Mouse (Mus musculus) heart, adult 2 months (tissue): ENCODE data around the gene Fgf7. TPM values are rescaled to one million over a fixed set of nuclear protein-coding genes. Genes with fewer than 3 reads are reported as not detected.
A peak's percentile ranks its signal among the peaks of the same experiment; 100 is the strongest.

Experiments
- DNase-seq, 2 experiments: peaks; one replicate each; pipeline ENCODE4 v3.0.0; 2021
- H3K27ac ChIP-seq: fragments of 200-600 bp; 2 replicates; pipeline ENCODE4 v1.8.1; 2022
- H3K27me3 ChIP-seq: fragments of 200-500 bp; 2 replicates; pipeline ENCODE4 v1.6.1; 2012; ENCODE audit warnings: mild to moderate bottlenecking, low read length, inconsistent platforms, mixed read lengths; ENCODE audit not compliant: control insufficient read depth, insufficient read depth
- H3K36me3 ChIP-seq: fragments of 200-500 bp; 2 replicates; pipeline ENCODE4 v1.6.1; 2012; ENCODE audit warnings: low read length, inconsistent platforms; ENCODE audit not compliant: control insufficient read depth, insufficient read depth
- H3K4me1 ChIP-seq: fragments of 200-500 bp; 2 replicates; pipeline ENCODE4 v1.6.1; 2011; ENCODE audit warnings: low read length; ENCODE audit not compliant: control insufficient read depth, insufficient read depth
- H3K4me3 ChIP-seq: fragments of 200-600 bp; 2 replicates; pipeline ENCODE4 v1.8.1; 2022
- H3K79me2 ChIP-seq: fragments of 200-500 bp; replicated peaks from 2 replicates; pipeline ENCODE4 v1.6.1; 2012; ENCODE audit warnings: mild to moderate bottlenecking, inconsistent platforms, low read length, moderate library complexity, mixed read lengths; ENCODE audit not compliant: control insufficient read depth, insufficient read depth
- H3K9ac ChIP-seq: fragments of 200-500 bp; 2 replicates; pipeline ENCODE4 v1.6.1; 2012; ENCODE audit warnings: low read depth, mild to moderate bottlenecking, control low read depth, inconsistent platforms, low read length, mixed read lengths
- CTCF ChIP-seq: fragments of 200-600 bp; IDR thresholded peaks from 2 replicates; pipeline ENCODE4 v1.8.1; 2022; ENCODE audit warnings: antibody characterized with exemption, mild to moderate bottlenecking, moderate library complexity
- EP300 ChIP-seq: fragments of 200-500 bp; IDR thresholded peaks from 2 replicates; pipeline ENCODE4 v1.6.1; 2011; ENCODE audit warnings: low read depth, low read length, control low read depth; ENCODE audit not compliant: insufficient read depth
- POLR2A ChIP-seq: fragments of 200-500 bp; IDR thresholded peaks from 2 replicates; pipeline ENCODE4 v1.6.1; 2011; ENCODE audit warnings: mild to moderate bottlenecking, low read depth, low read length, control low read depth; ENCODE audit not compliant: insufficient read depth
- WGBS: fragments of 180-500 bp; shearing (Covaris S2); methylation state at CpG from one replicate; pipeline ENCODE4 v1.1.7; 2018; 5-methylcytosine and 5-hydroxymethylcytosine counted together
- intact Hi-C: fragments of 180-260 bp; cut with DNase I; formaldehyde crosslinking; loops from one replicate; pipeline ENCODE4 v1.15.1; 2025
- polyA plus RNA-seq: library from polyadenylated mRNA; depleted of rRNA; stranded (reverse); fragments of >200 nt; gene quantifications from 2 replicates; pipeline ENCODE4 v1.2.3, GENCODE M21; 2012
- total RNA-seq, 2 experiments: library from RNA; stranded (reverse); gene quantifications; 2 replicates each; pipeline ENCODE4 v1.2.3; 2021

The Fgf7 gene
- total and polyA plus RNA-seq, 3 experiments, result 0.55 to 2.3 (median 1.8) TPM

DNA sequence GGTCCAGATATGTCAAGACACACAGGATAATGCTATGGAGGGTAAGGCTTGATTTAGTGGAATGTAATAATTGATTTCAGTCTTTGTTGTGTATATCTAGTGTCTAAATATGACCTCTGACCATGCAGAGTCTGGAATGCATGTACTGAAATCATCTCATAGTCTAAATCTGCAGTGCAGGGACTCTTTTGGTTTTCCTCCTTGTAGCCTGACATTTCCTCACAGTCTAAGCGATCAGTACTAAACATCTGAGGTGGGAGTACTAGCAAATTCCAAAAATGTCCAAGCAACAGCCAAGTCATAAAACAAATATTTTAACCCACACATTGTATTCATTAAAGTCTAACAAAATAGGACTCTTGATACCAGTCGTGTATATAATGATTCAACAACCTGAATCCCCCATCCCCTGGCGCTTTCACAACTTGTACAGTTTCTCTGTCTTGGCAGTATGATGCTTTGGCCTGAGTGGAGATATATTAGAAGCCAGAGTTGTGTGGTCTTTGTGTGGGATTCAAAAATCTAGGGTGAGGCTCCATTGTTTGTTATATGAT is 30.9 kb downstream of the Fgf7 start:
- H3K36me3 ChIP-seq, result peaks cover 2% of the 10 kb centered on the region; the same call in 1 of the 2 replicates
- TF ChIP-seq CTCF (no peak), POLR2A (no peak), EP300 (no peak)
- WGBS, result 68% methylated on average over 3 of the region's 3 CpGs
- intact Hi-C loops, result no loop called here
- no peak for DNase-seq
- no peaks in the 10 kb centered on the region for H3K27me3 ChIP-seq
- no peak overlapping the region for H3K9ac ChIP-seq
- H3K79me2 ChIP-seq, result no peaks in the 10 kb centered on the region
- peak overlapping the region; percentile 24; the same call in 1 of the 2 replicates for H3K27ac ChIP-seq
- H3K4me1 ChIP-seq, result peaks cover 8% of the 10 kb centered on the region
- H3K4me3 ChIP-seq, result no peak overlapping the region

DNA sequence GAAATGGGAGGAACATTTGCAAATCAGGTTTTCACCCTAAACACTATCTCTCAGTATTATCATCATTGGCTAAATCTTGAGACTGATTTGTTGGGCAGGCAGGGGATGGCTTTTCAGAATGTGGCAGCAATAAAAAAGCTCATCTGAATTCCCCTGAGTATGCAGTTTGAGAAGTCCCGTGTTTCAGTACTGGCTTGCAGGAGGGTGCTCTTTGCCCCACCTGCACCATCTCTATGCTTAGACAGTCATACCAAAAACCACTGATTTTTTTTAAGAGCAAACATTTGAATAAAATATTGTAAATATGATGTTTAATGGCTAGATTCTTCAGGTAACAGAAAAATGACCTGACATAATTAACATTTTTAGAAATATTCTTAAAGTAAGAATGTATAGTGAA is 35.3 kb downstream of the Fgf7 start:
- no peak for DNase-seq
- H3K27ac ChIP-seq, result no peak overlapping the region
- H3K79me2 ChIP-seq, result no peaks in the 10 kb centered on the region
- TF ChIP-seq CTCF (no peak), EP300 (no peak), POLR2A (no peak)
- peaks cover 2% of the 10 kb centered on the region; the same call in 1 of the 2 replicates for H3K36me3 ChIP-seq
- no peak overlapping the region for H3K4me3 ChIP-seq
- peaks cover 4% of the 10 kb centered on the region for H3K4me1 ChIP-seq
- 83% methylated on average over 1 of the region's 1 CpGs for WGBS
- intact Hi-C loops, result no loop called here
- no peaks in the 10 kb centered on the region for H3K27me3 ChIP-seq
- no peak overlapping the region for H3K9ac ChIP-seq

DNA sequence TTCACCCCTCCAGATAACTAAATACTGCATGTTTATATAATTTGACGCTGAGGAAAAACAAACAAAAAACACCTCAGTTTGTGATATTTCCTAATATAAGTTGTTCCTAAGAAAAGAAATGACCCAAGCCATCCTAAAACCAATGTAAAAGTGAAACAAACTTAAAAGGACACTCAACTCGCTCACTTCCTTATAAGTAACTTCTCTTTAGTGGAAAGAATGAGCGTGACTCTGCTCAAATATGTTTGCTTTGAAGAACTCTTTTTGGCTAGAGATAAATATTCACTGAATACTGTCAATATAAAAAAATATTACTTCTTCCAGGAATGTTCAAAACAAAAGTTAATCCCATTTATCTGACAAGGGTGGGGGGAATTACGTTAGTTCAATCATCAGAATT is 39.3 kb downstream of the Fgf7 start:
- 78% methylated on average over 4 of the region's 4 CpGs for WGBS
- Histone ChIP-seq H3K4me1 (no peaks in the 10 kb centered on the region), H3K79me2 (no peaks in the 10 kb centered on the region), H3K27ac (no peak overlapping the region), H3K9ac (no peak overlapping the region), H3K36me3 (no peaks in the 10 kb centered on the region), H3K4me3 (no peak overlapping the region), H3K27me3 (no peaks in the 10 kb centered on the region)
- TF ChIP-seq EP300 (no peak), POLR2A (no peak), CTCF (no peak)
- intact Hi-C loops, result no loop called here
- DNase-seq, result no peak

DNA sequence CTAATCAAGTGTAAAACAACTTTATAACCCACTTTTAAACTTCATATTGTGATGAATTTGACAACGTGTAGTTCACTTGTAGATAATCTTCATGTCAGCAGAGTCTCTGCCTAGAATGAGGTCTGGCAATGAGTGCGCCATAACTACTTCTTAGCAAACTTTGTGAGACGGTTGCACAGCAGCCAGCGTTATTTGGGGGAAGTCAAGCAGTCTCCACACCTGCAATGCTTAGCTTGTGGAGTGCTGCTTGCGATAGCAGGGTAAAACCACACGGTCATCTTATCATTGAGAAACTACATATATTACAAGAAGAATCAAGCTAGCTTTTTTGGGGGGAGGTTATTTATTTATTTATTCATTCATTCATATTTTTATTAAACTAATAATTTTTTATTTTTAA is 42.0 kb downstream of the Fgf7 start:
- DNase-seq, result no peak
- H3K9ac ChIP-seq, result no peak overlapping the region
- no peaks in the 10 kb centered on the region; the same call in 1 of the 2 replicates for H3K36me3 ChIP-seq
- intact Hi-C loops, result loop anchor here (5.0 kb wide), 1 partner anchor 34 kb away; no protein-coding TSS in a partner anchor
- WGBS, result 83% methylated on average over 6 of the region's 6 CpGs
- no peak overlapping the region for H3K27ac ChIP-seq
- no peak for TF ChIP-seq EP300
- no peak for TF ChIP-seq POLR2A
- no peak for TF ChIP-seq CTCF
- no peaks in the 10 kb centered on the region for H3K27me3 ChIP-seq
- H3K79me2 ChIP-seq, result no peaks in the 10 kb centered on the region
- no peak overlapping the region for H3K4me3 ChIP-seq
- H3K4me1 ChIP-seq, result no peaks in the 10 kb centered on the region

DNA sequence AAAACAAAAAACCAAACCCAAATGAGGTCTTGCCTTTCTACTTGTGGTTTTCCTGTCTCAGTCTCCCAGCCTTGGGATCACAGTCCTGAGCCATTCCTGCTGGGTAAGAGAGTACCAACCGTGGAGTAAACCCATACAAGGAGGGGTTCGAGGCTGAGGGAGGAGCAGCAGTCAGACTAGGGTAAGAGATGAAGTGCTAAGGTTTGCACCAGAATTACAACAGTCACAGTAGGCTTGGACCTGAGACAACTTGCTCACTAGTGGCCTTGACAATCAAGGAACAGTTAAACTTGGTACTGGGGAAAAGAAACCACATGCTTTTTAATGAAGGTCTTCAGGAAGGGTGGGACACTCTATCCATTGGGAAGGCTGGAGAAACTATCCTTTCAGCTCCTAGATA is 44.6 kb downstream of the Fgf7 start:
- no peak for DNase-seq
- H3K36me3 ChIP-seq, result no peaks in the 10 kb centered on the region; the same call in 1 of the 2 replicates
- 60% methylated on average over 2 of the region's 2 CpGs for WGBS
- H3K9ac ChIP-seq, result no peak overlapping the region
- no peaks in the 10 kb centered on the region for H3K4me1 ChIP-seq
- H3K27ac ChIP-seq, result no peak overlapping the region; the same call in 1 of the 2 replicates
- H3K4me3 ChIP-seq, result no peak overlapping the region
- intact Hi-C loops, result loop anchor here (5.0 kb wide), 1 partner anchor 37 kb away; no protein-coding TSS in a partner anchor
- no peaks in the 10 kb centered on the region for H3K27me3 ChIP-seq
- H3K79me2 ChIP-seq, result no peaks in the 10 kb centered on the region
- TF ChIP-seq POLR2A (no peak), CTCF (no peak), EP300 (no peak)

DNA sequence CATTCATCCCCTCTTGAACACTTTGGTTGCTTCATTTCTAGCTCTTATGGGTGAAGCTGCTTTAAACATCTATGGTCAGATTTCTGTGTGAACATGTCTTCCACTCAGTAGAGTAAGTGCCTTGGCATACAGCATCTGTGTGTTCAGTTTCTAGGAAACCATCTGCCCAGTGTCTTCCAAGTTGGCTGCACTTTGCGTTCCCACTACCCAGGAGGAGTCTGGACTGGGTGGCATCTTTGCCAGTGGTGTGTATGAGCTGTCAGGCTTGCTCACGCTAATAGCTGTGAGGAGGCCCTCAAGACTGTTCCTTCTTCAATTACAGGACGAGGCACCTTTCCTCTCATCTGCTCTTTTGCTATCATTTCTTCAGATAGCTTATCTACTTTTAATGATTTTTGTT is 49.9 kb downstream of the Fgf7 start:
- peak in 1 of 2 experiments; percentile 45 for DNase-seq
- no peak for TF ChIP-seq POLR2A
- peak; percentile 80; the same call in 1 of the 2 replicates for TF ChIP-seq EP300
- 40% methylated on average over 3 of the region's 3 CpGs for WGBS

More for the DNA sequence above, 49.9 kb downstream of the Fgf7 start:
- H3K4me1 ChIP-seq, result no peaks in the 10 kb centered on the region
- no peak overlapping the region for H3K4me3 ChIP-seq
- no peaks in the 10 kb centered on the region for H3K79me2 ChIP-seq
- no peak overlapping the region for H3K27ac ChIP-seq
- no peak overlapping the region for H3K9ac ChIP-seq
- H3K36me3 ChIP-seq, result no peaks in the 10 kb centered on the region; the same call in 1 of the 2 replicates
- intact Hi-C loops, result no loop called here
- H3K27me3 ChIP-seq, result no peaks in the 10 kb centered on the region
